Mouse (Mus musculus): ENCODE results near the gene Sarnp. TPM values are rescaled to one million over a fixed set of nuclear protein-coding genes. Genes with fewer than 3 reads are reported as not detected.
A peak's percentile ranks its signal among the peaks of the same experiment; 100 is the strongest.
"Not testable (repeated sequence)": the region's sequence is repeated elsewhere in the genome, so short reads cannot be mapped to it uniquely, and the experiment has no call there.

The Sarnp gene
- polyA plus RNA-seq, 1 experiment = 9.9 TPM

- TF ChIP-seq POLR2A (IDR thresholded peaks at IDR 0.05; ENCODE audit: borderline replicate concordance, extremely low read depth, low read depth, low read length) (peak; percentile 85), CTCF (IDR thresholded peaks at IDR 0.05; ENCODE audit: insufficient read depth, low read length) (no peak)
- under 1% methylated on average over 70 of the region's 70 CpGs for WGBS
Measured at GRCm38 (mm10) chr10:128805092-128806000, 11.8 kb upstream of the Sarnp start.

GRCm38 (mm10) chr10:128806086-128806485 is 11.0 kb upstream of the Sarnp start:
- WGBS = 37% methylated on average over 6 of the region's 6 CpGs
- TF ChIP-seq POLR2A (IDR thresholded peaks at IDR 0.05; ENCODE audit: borderline replicate concordance, extremely low read depth, low read depth, low read length) (no peak), CTCF (IDR thresholded peaks at IDR 0.05; ENCODE audit: insufficient read depth, low read length) (no peak)
- DNase-seq = no peak
- Histone ChIP-seq H3K4me1 (ENCODE audit: control insufficient read depth, insufficient read depth, low read length) (peaks cover 10% of the 10 kb centered on the region; the same call in 1 of the 2 replicates), H3K4me3 (replicated peaks; ENCODE audit: extremely low read depth, low read depth, low read length) (peak overlapping the region; percentile 39)

More at GRCm38 (mm10) chr10:128805092-128806000, 11.8 kb upstream of the Sarnp start:
- H3K4me3 ChIP-seq (replicated peaks; ENCODE audit: extremely low read depth, low read depth, low read length) = peak overlapping the region; percentile 97
- DNase-seq = peak; percentile 90
- peaks cover 10% of the 10 kb centered on the region; the same call in 1 of the 2 replicates for H3K4me1 ChIP-seq (ENCODE audit: control insufficient read depth, insufficient read depth, low read length)

- WGBS = 70% methylated on average over 8 of the region's 8 CpGs
- no peak overlapping the region for H3K4me3 ChIP-seq (replicated peaks; ENCODE audit: extremely low read depth, low read depth, low read length)
- DNase-seq = no peak
- TF ChIP-seq POLR2A (IDR thresholded peaks at IDR 0.05; ENCODE audit: borderline replicate concordance, extremely low read depth, low read depth, low read length) (no peak), CTCF (IDR thresholded peaks at IDR 0.05; ENCODE audit: insufficient read depth, low read length) (no peak)
- H3K4me1 ChIP-seq (ENCODE audit: control insufficient read depth, insufficient read depth, low read length) = peaks cover 10% of the 10 kb centered on the region; the same call in 1 of the 2 replicates
Measured at GRCm38 (mm10) chr10:128807018-128807417, 10.1 kb upstream of the Sarnp start.

GRCm38 (mm10) chr10:128820217-128820616 is 3.1 kb downstream of the Sarnp start:
- 80% methylated on average over 4 of the region's 4 CpGs for WGBS
- TF ChIP-seq CTCF (IDR thresholded peaks at IDR 0.05; ENCODE audit: insufficient read depth, low read length) (no peak), POLR2A (IDR thresholded peaks at IDR 0.05; ENCODE audit: borderline replicate concordance, extremely low read depth, low read depth, low read length) (no peak)
- DNase-seq = no peak
- H3K4me3 ChIP-seq (replicated peaks; ENCODE audit: extremely low read depth, low read depth, low read length) = no peak overlapping the region
- peaks cover 5% of the 10 kb centered on the region; the same call in 1 of the 2 replicates for H3K4me1 ChIP-seq (ENCODE audit: control insufficient read depth, insufficient read depth, low read length)

GRCm38 (mm10) chr10:128821358-128822056 is 4.4 kb downstream of the Sarnp start, which contains the start of gene Ormdl2:
Gene Ormdl2, minus strand, starts transcription at chr10:128821645.
- peak; percentile 99 for DNase-seq
- Histone ChIP-seq H3K4me1 (ENCODE audit: control insufficient read depth, insufficient read depth, low read length) (peaks cover 5% of the 10 kb centered on the region; the same call in 1 of the 2 replicates), H3K4me3 (replicated peaks; ENCODE audit: extremely low read depth, low read depth, low read length) (peak within 1 kb of the TSS; percentile 86)
- WGBS = under 1% methylated on average over 46 of the region's 46 CpGs
- TF ChIP-seq POLR2A (IDR thresholded peaks at IDR 0.05; ENCODE audit: borderline replicate concordance, extremely low read depth, low read depth, low read length) (peak; percentile 84; the same call in 1 of the 2 replicates), CTCF (IDR thresholded peaks at IDR 0.05; ENCODE audit: insufficient read depth, low read length) (no peak)

GRCm38 (mm10) chr10:128822135-128822534 is 5.0 kb downstream of the Sarnp start:
- peak overlapping the region; percentile 86 for H3K4me3 ChIP-seq (replicated peaks; ENCODE audit: extremely low read depth, low read depth, low read length)
- TF ChIP-seq CTCF (IDR thresholded peaks at IDR 0.05; ENCODE audit: insufficient read depth, low read length) (no peak), POLR2A (IDR thresholded peaks at IDR 0.05; ENCODE audit: borderline replicate concordance, extremely low read depth, low read depth, low read length) (no peak)
- peaks cover 5% of the 10 kb centered on the region; the same call in 1 of the 2 replicates for H3K4me1 ChIP-seq (ENCODE audit: control insufficient read depth, insufficient read depth, low read length)
- no peak for DNase-seq
- WGBS = 2% methylated on average over 13 of the region's 13 CpGs

GRCm38 (mm10) chr10:128823087-128823486 is 6.0 kb downstream of the Sarnp start:
- not testable (repeated sequence) for DNase-seq; H3K4me3 ChIP-seq (replicated peaks; ENCODE audit: extremely low read depth, low read depth, low read length); H3K4me1 ChIP-seq (ENCODE audit: control insufficient read depth, insufficient read depth, low read length)
- 73% methylated on average over 4 of the region's 4 CpGs for WGBS

GRCm38 (mm10) chr10:128823821-128824220 is 6.7 kb downstream of the Sarnp start:
- 89% methylated on average over 9 of the region's 9 CpGs for WGBS
- no peak for DNase-seq

GRCm38 (mm10) chr10:128837400-128837799 is 20.3 kb downstream of the Sarnp start:
- H3K4me1 ChIP-seq (ENCODE audit: control insufficient read depth, insufficient read depth, low read length) = no peaks in the 10 kb centered on the region
- TF ChIP-seq POLR2A (IDR thresholded peaks at IDR 0.05; ENCODE audit: borderline replicate concordance, extremely low read depth, low read depth, low read length) (no peak), CTCF (IDR thresholded peaks at IDR 0.05; ENCODE audit: insufficient read depth, low read length) (no peak)
- no peak for DNase-seq
- H3K4me3 ChIP-seq (replicated peaks; ENCODE audit: extremely low read depth, low read depth, low read length) = no peak overlapping the region

More at GRCm38 (mm10) chr10:128823821-128824220, 6.7 kb downstream of the Sarnp start:
- Histone ChIP-seq H3K4me3 (replicated peaks; ENCODE audit: extremely low read depth, low read depth, low read length) (no peak overlapping the region), H3K4me1 (ENCODE audit: control insufficient read depth, insufficient read depth, low read length) (peaks cover 5% of the 10 kb centered on the region; the same call in 1 of the 2 replicates)
- no peak for TF ChIP-seq CTCF (IDR thresholded peaks at IDR 0.05; ENCODE audit: insufficient read depth, low read length)
- TF ChIP-seq POLR2A (IDR thresholded peaks at IDR 0.05; ENCODE audit: borderline replicate concordance, extremely low read depth, low read depth, low read length) = no peak

All from lung, adult 2 months (tissue).